Mouse (Mus musculus) midbrain, embryonic 10.5 days (tissue): Measurements from ENCODE around the gene Clp1. TPM values are rescaled to one million over a fixed set of nuclear protein-coding genes. Genes with fewer than 3 reads are reported as not detected.

ENCODE experiments used
- DNase-seq: peaks from one replicate; pipeline ENCODE4 v3.0.0-alpha.2; 2017; ENCODE audit warnings: low spot score
- H3K27ac ChIP-seq: fragments of 300-500 bp; sonication (generic); replicated peaks from 2 replicates; pipeline ENCODE4 v1.5.1; 2016; ENCODE audit warnings: mild to moderate bottlenecking
- H3K27me3 ChIP-seq: fragments of 300-500 bp; sonication (generic); 2 replicates; pipeline ENCODE4 v1.6.1; 2016; ENCODE audit warnings: low read depth, mild to moderate bottlenecking; ENCODE audit not compliant: poor library complexity, severe bottlenecking
- H3K36me3 ChIP-seq: fragments of 300-500 bp; sonication (generic); 2 replicates; pipeline ENCODE4 v1.6.1; 2016; ENCODE audit warnings: mild to moderate bottlenecking, moderate library complexity
- H3K4me1 ChIP-seq: fragments of 300-500 bp; sonication (generic); 2 replicates; pipeline ENCODE4 v1.6.1; 2016
- H3K4me3 ChIP-seq: fragments of 300-500 bp; sonication (generic); 2 replicates; pipeline ENCODE4 v1.5.1; 2016; ENCODE audit warnings: mild to moderate bottlenecking, moderate library complexity
- H3K9me3 ChIP-seq: fragments of 300-500 bp; sonication (generic); replicated peaks from 2 replicates; pipeline ENCODE4 v1.6.1; 2016; ENCODE audit warnings: mild to moderate bottlenecking
- WGBS: fragments of 180-500 bp; shearing (Covaris S2); methylation state at CpG from one replicate; pipeline ENCODE4 v1.1.7; 2016; 5-methylcytosine and 5-hydroxymethylcytosine counted together
- polyA plus RNA-seq: library from polyadenylated mRNA; unstranded; fragments of >200 nt; fragmentation: Nextera tagmentation; extraction: Ambion mirVana; gene quantifications from 2 replicates; pipeline ENCODE4 v1.2.1, GENCODE M21; 2016

Gene Clp1
- polyA plus RNA-seq, 1 experiment from 2014 or later = 52.6 TPM

- H3K9me3 ChIP-seq = no peaks in the 10 kb centered on the region
- DNase-seq = no peak
- H3K27ac ChIP-seq = peak overlapping the region; percentile 96
- no peaks in the 10 kb centered on the region for H3K27me3 ChIP-seq
- WGBS = 40% methylated on average over 9 of the region's 9 CpGs
- H3K4me3 ChIP-seq = peak overlapping the region; percentile 96
- H3K36me3 ChIP-seq = peaks cover 11% of the 10 kb centered on the region
- H3K4me1 ChIP-seq = peaks cover 29% of the 10 kb centered on the region
These were observed 10.5 kb downstream of the Clp1 start for GRCm38 (mm10) chr2:84716423-84717355.

- DNase-seq = peak; percentile 63
- Histone ChIP-seq H3K36me3 (peaks cover 12% of the 10 kb centered on the region), H3K4me1 (peaks cover 29% of the 10 kb centered on the region), H3K27ac (peak overlapping the region; percentile 96), H3K27me3 (no peaks in the 10 kb centered on the region), H3K9me3 (no peaks in the 10 kb centered on the region), H3K4me3 (peak overlapping the region; percentile 96)
- WGBS = under 1% methylated on average over 33 of the region's 33 CpGs
These were observed 11.4 kb downstream of the Clp1 start for GRCm38 (mm10) chr2:84715562-84716361.

- peak within 1 kb of the TSS; percentile 96 for H3K4me3 ChIP-seq
- WGBS = under 1% methylated on average over 107 of the region's 107 CpGs
- DNase-seq = peak; percentile 99
- no peaks in the 10 kb centered on the region for H3K9me3 ChIP-seq
- no peaks in the 10 kb centered on the region for H3K27me3 ChIP-seq
- peaks cover 29% of the 10 kb centered on the region for H3K4me1 ChIP-seq
- peak within 1 kb of the TSS; percentile 96 for H3K27ac ChIP-seq
- H3K36me3 ChIP-seq = peaks cover 19% of the 10 kb centered on the region
These were observed 12.2 kb downstream of the Clp1 start, which contains the start of gene Zdhhc5 for GRCm38 (mm10) chr2:84714811-84715561. TSS of gene Zdhhc5 (minus strand) at chr2:84715180.

- Histone ChIP-seq H3K9me3 (no peaks in the 10 kb centered on the region), H3K4me1 (peaks cover 29% of the 10 kb centered on the region), H3K27ac (peak overlapping the region; percentile 96), H3K27me3 (no peaks in the 10 kb centered on the region), H3K36me3 (peaks cover 25% of the 10 kb centered on the region), H3K4me3 (peak overlapping the region; percentile 96)
- no peak for DNase-seq
- WGBS = under 1% methylated on average over 24 of the region's 26 CpGs
These were observed 12.7 kb downstream of the Clp1 start for GRCm38 (mm10) chr2:84714422-84714810.

- no peaks in the 10 kb centered on the region for H3K9me3 ChIP-seq
- no peaks in the 10 kb centered on the region for H3K27me3 ChIP-seq
- no peak for DNase-seq
- no peak overlapping the region for H3K27ac ChIP-seq
- H3K36me3 ChIP-seq = peaks cover 50% of the 10 kb centered on the region
- WGBS = 92% methylated on average over 2 of the region's 2 CpGs
- H3K4me3 ChIP-seq = no peak overlapping the region
- H3K4me1 ChIP-seq = peaks cover 27% of the 10 kb centered on the region
These were observed 15.3 kb downstream of the Clp1 start for GRCm38 (mm10) chr2:84711898-84712297.

- H3K27ac ChIP-seq = no peak overlapping the region
- no peak overlapping the region for H3K4me3 ChIP-seq
- WGBS = 70% methylated on average over 1 of the region's 1 CpGs
- no peaks in the 10 kb centered on the region for H3K9me3 ChIP-seq
- DNase-seq = no peak
- H3K4me1 ChIP-seq = 0 out of 2 replicates have a peak, but pooled peaks cover 1% of the 10 kb centered on the region
- no peaks in the 10 kb centered on the region for H3K27me3 ChIP-seq
- H3K36me3 ChIP-seq = peaks cover 87% of the 10 kb centered on the region
These were observed 19.6 kb downstream of the Clp1 start for GRCm38 (mm10) chr2:84707523-84707922.

- no peaks in the 10 kb centered on the region for H3K4me1 ChIP-seq
- peaks cover 90% of the 10 kb centered on the region for H3K36me3 ChIP-seq
- 89% methylated on average over 1 of the region's 1 CpGs for WGBS
These were observed 21.9 kb downstream of the Clp1 start for GRCm38 (mm10) chr2:84705295-84705694.

GRCm38 (mm10) chr2:84704329-84704728, 22.8 kb downstream of the Clp1 start:
- 79% methylated on average over 5 of the region's 5 CpGs for WGBS
- H3K36me3 ChIP-seq = peaks cover 90% of the 10 kb centered on the region
- no peak overlapping the region for H3K27ac ChIP-seq

More at GRCm38 (mm10) chr2:84705295-84705694, 21.9 kb downstream of the Clp1 start:
- Histone ChIP-seq H3K27me3 (no peaks in the 10 kb centered on the region), H3K9me3 (no peaks in the 10 kb centered on the region), H3K4me3 (no peak overlapping the region), H3K27ac (no peak overlapping the region)
- DNase-seq = no peak

GRCm38 (mm10) chr2:84703497-84703896, 23.7 kb downstream of the Clp1 start:
- no peak for DNase-seq
- Histone ChIP-seq H3K4me1 (no peaks in the 10 kb centered on the region), H3K9me3 (no peaks in the 10 kb centered on the region), H3K27ac (no peak overlapping the region), H3K27me3 (no peaks in the 10 kb centered on the region), H3K36me3 (peaks cover 90% of the 10 kb centered on the region), H3K4me3 (no peak overlapping the region)
- WGBS = 92% methylated on average over 1 of the region's 1 CpGs

More at GRCm38 (mm10) chr2:84704329-84704728, 22.8 kb downstream of the Clp1 start:
- H3K4me1 ChIP-seq = no peaks in the 10 kb centered on the region
- H3K27me3 ChIP-seq = no peaks in the 10 kb centered on the region
- no peak overlapping the region for H3K4me3 ChIP-seq
- no peak for DNase-seq
- no peaks in the 10 kb centered on the region for H3K9me3 ChIP-seq

- 95% methylated on average over 5 of the region's 5 CpGs for WGBS
- Histone ChIP-seq H3K4me3 (no peak overlapping the region), H3K27me3 (no peaks in the 10 kb centered on the region), H3K36me3 (peaks cover 90% of the 10 kb centered on the region), H3K27ac (no peak overlapping the region), H3K9me3 (no peaks in the 10 kb centered on the region), H3K4me1 (no peaks in the 10 kb centered on the region)
- DNase-seq = no peak
These were observed 32.0 kb downstream of the Clp1 start for GRCm38 (mm10) chr2:84695007-84695695.

- no peak overlapping the region for H3K27ac ChIP-seq
- H3K27me3 ChIP-seq = no peaks in the 10 kb centered on the region
- no peak for DNase-seq
- H3K4me1 ChIP-seq = no peaks in the 10 kb centered on the region
- WGBS = 93% methylated on average over 12 of the region's 12 CpGs
- H3K4me3 ChIP-seq = no peak overlapping the region
- no peaks in the 10 kb centered on the region for H3K9me3 ChIP-seq
- peaks cover 99% of the 10 kb centered on the region for H3K36me3 ChIP-seq
These were observed 37.1 kb downstream of the Clp1 start for GRCm38 (mm10) chr2:84690050-84690449.
